Mouse (Mus musculus) layer of hippocampus, adult 9-10 months (tissue): ENCODE measurements at regions not wholly inside any gene's neighbourhood (a gene's known extent, or its start where the extent isn't known, plus 50 kb on each side); places are given as distances from the start of the nearest gene placed in this dataset.
A peak's percentile ranks its signal among the peaks of the same experiment; 100 is the strongest.

Source experiments
- DNase-seq: peaks from one replicate; pipeline ENCODE4 v3.0.0; 2022; ENCODE audit warnings: low spot score

- DNase-seq: peak; percentile 26
These were observed 74.3 kb upstream of the A2m start for GRCm38 (mm10) chr6:121560852-121561251.

GRCm38 (mm10) chr6:121560393-121560793, 74.8 kb upstream of the A2m start:
- DNase-seq: no peak

- no peak for DNase-seq
These were observed 78.7 kb upstream of the A2m start for GRCm38 (mm10) chr6:121556481-121556880.

DNA sequence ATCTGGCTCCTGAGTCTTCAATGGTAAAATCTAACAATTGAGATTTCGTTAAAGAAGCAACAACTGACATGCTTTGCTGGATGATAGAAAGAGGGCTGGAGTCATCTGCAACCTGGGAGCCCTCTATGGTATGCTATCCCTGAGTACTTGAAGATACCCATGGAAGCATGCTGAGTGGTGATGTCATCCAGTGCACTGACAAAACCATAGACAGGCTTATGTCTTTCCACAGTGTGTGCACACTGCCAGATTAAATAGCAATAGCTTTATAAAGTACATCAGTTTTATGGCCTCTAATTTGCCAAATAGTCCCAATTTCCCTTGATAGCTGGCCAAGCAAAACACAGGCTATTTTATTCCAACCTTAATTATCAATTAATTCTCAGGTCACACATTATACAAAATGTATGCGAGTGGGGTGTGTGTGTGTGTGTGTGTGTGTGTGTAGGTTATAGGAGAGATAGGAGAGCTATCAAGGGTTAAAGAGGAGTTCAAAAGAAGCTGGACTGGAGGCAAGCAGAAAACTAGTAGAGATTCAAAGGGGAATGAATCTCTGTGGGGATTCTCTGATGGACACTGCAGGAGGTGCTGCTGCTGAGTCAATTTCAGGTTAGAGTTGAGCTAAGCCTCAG, 80.1 kb upstream of the Iqsec3 start:
- DNase-seq: no peak

DNA sequence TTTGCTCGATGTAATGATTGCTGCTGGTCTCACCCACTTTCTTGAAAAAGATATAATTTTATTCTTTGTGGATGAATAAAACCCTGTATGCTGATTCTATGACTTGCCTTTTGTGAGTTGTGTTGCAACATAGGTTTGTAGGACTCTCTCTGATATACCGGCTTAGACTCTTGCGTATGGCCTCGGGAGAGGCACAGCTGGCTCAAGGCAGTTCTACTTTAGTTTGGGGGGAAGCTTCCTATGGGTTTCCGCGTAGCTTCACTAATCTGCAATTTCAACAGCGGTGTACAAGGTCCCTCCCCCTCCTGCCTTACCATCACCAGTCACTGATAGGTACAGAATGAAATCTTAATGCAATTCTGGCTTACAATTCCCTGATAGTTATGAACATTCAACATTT, 60.0 kb upstream of the Iqsec3 start:
- no peak for DNase-seq

DNA sequence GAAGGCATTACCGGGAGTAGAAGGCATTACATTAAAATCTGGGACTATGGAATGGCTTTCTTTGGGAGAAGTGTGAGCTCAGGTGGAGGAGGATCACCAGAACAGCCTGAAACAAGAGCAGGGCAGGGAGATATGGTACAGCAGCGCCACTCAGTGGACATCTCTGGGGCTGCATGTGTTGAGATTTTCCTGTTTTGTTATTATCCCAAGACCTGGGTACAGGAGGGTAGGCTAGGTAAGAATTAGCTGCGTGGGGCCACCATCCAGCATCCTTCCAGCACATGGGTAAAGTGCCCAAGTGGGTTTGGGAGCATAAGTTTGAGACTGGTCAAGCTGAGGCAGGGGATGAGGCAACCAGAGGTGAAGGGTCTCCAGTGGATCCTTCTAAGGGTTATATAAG, 59.4 kb upstream of the Iqsec3 start:
- DNase-seq: peak; percentile 65

- DNase-seq: no peak
These were observed 58.4 kb upstream of the Iqsec3 start for GRCm38 (mm10) chr6:121531825-121532389.

- no peak for DNase-seq
These were observed 53.8 kb upstream of the Iqsec3 start for GRCm38 (mm10) chr6:121527281-121527680.

DNA sequence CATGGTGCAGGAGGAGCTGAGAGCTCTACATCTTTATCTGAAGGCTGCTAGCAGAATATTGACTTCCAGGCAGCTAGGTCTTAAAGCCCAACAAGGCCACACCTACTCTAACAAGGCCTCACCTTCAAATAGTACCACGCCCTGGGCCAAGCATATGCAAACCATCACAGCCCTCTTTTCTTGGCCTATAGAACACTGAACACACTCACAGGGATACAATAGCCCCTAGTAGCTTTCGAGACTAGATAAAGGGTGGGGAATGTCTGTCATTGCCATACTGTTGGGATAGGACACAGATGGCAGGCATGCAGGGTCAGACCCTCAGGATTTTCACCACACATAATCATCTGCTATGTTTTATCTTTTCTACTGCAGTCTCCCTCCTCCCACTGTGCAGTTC, 52.6 kb upstream of the Iqsec3 start:
- no peak for DNase-seq

DNA sequence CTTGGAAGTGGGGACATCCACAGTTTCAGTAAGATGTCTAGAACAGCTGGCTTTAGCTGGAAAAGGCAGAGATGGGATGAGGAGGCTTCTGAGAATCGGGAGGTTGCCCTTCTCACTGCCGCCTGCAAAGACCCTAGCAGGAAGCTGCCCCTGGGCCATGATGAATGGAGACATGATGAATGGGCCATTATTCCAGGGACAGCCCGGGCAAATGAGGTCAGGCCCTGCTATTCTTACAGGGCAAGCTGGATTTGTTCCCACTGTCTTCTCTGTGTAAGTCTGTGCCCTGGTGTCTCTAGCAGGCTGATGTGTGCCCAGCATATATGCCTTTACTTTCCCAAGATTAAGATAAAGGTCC, 51.1 kb upstream of the Iqsec3 start:
- no peak for DNase-seq

- DNase-seq: no peak
These were observed 50.6 kb upstream of the Iqsec3 start for GRCm38 (mm10) chr6:121523882-121524612.
